Mouse (Mus musculus): Measurements from ENCODE around the gene Hey2. TPM values are rescaled to one million over a fixed set of nuclear protein-coding genes. Genes with fewer than 3 reads are reported as not detected.

Hey2 gene
- polyA plus RNA-seq, 1 experiment from 2014 or later: 0.51 TPM

DNA sequence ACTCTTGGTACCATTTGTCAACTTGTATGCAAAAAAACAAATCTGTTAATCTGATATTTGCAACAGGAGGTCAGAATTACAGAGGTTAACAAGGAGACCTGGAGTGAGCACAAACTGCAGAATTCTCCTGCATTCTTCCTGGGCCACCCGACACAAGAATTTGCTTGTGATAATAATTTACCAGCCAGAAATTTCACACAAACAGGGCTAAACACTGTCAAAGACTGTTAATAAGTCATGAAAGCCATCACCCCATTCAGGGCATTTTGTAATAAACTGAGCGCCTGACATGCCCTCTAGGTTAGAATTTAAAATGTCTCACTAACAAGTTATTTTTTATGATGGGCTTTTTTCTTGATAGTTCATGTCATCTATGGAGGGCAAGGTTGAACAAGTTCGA lies 51.6 kb downstream of the Hey2 start:
- DNase-seq (ENCODE audit: low spot score): no peak

DNA sequence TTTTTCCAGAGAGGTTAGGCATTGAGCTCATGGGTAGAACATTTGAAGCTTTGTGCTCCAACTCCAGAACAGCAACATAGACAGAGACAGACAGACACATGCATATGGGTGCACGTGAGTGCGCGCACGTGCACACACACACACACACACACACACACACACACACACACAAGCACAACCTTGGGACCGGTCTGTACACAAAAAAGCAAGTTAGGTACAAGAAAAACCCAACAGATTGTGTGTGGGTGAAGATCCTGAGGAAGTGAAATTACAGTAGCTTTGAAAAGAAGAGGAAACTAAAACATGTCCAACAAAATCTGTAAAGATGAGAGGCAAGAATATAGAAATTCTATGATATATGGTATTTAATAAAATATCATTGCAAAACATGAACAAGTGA lies 53.1 kb downstream of the Hey2 start:
- no peak for DNase-seq (ENCODE audit: low spot score)

DNA sequence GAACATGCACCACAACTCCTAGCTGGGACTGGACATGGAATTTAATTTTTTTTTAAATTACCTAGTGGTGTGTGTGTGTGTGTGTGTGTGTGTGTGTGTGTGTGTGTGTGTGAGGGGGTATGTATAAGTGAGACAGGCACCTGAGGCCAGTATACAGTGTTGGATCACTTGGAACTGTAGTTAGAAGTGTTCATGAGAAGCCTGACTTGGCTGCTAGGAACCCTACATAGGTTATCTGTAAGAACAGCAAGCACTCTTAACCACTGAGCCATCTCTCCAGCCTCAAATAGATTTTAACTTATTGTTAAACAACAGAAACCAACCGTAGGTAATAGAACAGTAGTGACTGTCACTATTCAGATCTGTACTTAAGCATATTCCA lies 54.3 kb downstream of the Hey2 start:
- no peak for DNase-seq (ENCODE audit: low spot score)

DNA sequence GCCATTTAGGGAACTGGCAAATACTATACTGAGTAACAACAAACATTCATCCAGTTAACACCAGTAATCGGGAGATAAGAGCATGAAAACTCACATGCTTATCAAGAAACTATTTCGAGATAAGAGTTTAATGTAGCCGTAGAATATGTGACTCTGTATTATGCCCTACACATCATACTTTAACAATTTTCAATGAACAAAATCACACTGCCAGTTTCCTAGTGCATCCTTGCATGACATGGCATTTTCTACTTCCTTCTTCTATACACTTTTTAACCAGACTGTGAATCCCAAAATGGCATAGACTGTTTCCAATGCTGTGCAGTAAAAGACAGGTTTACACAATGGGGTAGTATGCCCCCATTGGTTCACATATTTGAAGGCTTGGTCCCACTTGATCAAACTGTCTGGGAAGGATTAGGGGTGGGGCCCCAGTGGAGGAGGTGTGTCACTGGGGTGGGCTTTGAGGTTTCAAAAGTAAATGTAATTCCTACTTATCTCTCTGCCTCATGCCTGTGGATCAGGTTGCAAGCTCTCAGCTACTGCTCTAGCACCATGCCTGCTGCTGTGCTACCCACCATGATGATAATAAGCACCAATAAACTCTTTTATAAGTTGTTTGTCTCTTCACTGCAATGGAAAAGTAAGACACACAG lies 54.8 kb downstream of the Hey2 start:
- DNase-seq (ENCODE audit: low spot score): no peak

- DNase-seq (ENCODE audit: low spot score): no peak
These were observed 56.4 kb downstream of the Hey2 start for GRCm38 (mm10) chr10:30786103-30786754.

Other genes starting within 250 kb of the Hey2 start
- 23.2 and 23.9 TPM in 2 replicates for gene Trmt11, start 242.1 kb downstream of the Hey2 start, polyA plus RNA-seq (2015; fragmentation: Nextera tagmentation; extraction: Ambion mirVana)
- gene Hint3, start 213.2 kb downstream of the Hey2 start, polyA plus RNA-seq (2015; fragmentation: Nextera tagmentation; extraction: Ambion mirVana): 46.7 and 47.4 TPM in 2 replicates
- 10.1 and 16.4 TPM in 2 replicates for gene Ncoa7, start 39.5 kb downstream of the Hey2 start, polyA plus RNA-seq (2015; fragmentation: Nextera tagmentation; extraction: Ambion mirVana)